Mouse (Mus musculus): ENCODE data around the gene Fkbpl. TPM values are rescaled to one million over a fixed set of nuclear protein-coding genes. Genes with fewer than 3 reads are reported as not detected.

Fkbpl gene
- total and polyA plus RNA-seq, 2 experiments from 2014 or later: 7.1 to 12.3 TPM

DNA sequence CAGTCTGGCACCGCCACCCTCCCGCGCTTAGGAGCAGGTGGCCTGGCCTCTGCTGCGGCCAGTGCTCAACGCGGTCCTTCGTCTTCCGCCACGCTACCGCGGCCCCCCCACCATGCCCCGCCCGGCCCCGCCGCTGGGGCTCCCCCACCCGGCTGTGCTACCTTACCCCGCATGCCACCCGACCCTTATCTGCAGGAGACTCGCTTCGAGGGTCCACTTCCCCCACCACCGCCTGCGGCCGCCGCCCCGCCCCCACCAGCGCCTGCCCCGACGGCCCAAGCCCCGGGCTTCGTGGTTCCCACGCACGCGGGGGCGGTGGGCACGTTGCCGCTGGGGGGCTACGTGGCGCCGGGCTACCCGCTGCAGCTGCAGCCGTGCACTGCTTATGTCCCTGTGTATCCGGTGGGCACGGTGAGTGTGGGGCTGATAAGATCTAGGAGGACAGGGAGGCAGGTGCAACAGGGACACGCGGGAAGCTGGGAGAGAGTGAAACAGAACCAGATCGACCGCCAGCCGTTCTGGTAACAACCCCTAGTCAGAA lies 13.7 kb upstream of the Fkbpl start:
- WGBS: 4% methylated on average over 48 of the region's 48 CpGs
- no peak for DNase-seq (ENCODE audit: low spot score)
- H3K9ac ChIP-seq (replicated peaks; ENCODE audit: low read depth, low read length): peak overlapping the region; percentile 41; the same call in 1 of the 2 replicates

DNA sequence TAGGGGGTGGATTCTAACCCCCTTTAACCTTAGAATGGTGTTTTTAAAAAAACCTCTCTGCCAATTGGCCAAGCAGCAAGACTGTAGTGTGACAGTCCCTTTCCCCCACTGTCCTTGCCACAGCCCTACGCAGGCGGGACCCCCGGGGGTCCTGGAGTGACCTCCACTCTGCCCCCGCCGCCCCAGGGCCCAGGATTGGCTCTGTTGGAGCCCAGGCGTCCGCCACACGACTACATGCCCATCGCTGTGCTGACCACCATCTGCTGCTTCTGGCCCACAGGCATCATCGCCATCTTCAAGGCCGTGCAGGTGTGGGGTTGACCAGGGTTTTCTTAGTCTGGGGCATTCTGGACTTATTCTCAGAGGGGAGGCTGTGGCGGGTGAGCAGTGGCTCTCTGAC lies 12.9 kb upstream of the Fkbpl start:
- H3K4me3 ChIP-seq (ENCODE audit: low read depth, low read length): peak overlapping the region; percentile 35
- no peaks in the 10 kb centered on the region for H3K9me3 ChIP-seq (replicated peaks; ENCODE audit: control insufficient read depth, low read length)
- 8% methylated on average over 12 of the region's 12 CpGs for WGBS
- H3K4me1 ChIP-seq (ENCODE audit: control insufficient read depth, insufficient read depth): peaks cover 10% of the 10 kb centered on the region
- H3K4me2 ChIP-seq (ENCODE audit: low read depth, low read length): peak overlapping the region; percentile 59
- H3K27ac ChIP-seq (ENCODE audit: low read depth): no peak overlapping the region
- H3K27me3 ChIP-seq (ENCODE audit: control insufficient read depth, insufficient read depth, low read length): peaks cover 50% of the 10 kb centered on the region
- TF ChIP-seq CTCF (IDR thresholded peaks at IDR 0.05; ENCODE audit: low read depth) (no peak), EP300 (IDR thresholded peaks at IDR 0.05; ENCODE audit: low read depth) (no peak)
- peak overlapping the region; percentile 22; the same call in 1 of the 2 replicates for H3K9ac ChIP-seq (replicated peaks; ENCODE audit: low read depth, low read length)
- no peak for DNase-seq (ENCODE audit: low spot score)
- H3K36me3 ChIP-seq (replicated peaks; ENCODE audit: control insufficient read depth, insufficient read depth, low read length): no peaks in the 10 kb centered on the region
- no peak for ATAC-seq (ENCODE audit: insufficient read depth, low read depth)

More for the DNA sequence above, 13.7 kb upstream of the Fkbpl start:
- no peak for ATAC-seq (ENCODE audit: insufficient read depth, low read depth)
- H3K4me2 ChIP-seq (ENCODE audit: low read depth, low read length): peak overlapping the region; percentile 59
- H3K36me3 ChIP-seq (replicated peaks; ENCODE audit: control insufficient read depth, insufficient read depth, low read length): no peaks in the 10 kb centered on the region
- peak overlapping the region; percentile 36; the same call in 1 of the 2 replicates for H3K27ac ChIP-seq (ENCODE audit: low read depth)
- H3K4me3 ChIP-seq (ENCODE audit: low read depth, low read length): peak overlapping the region; percentile 37
- TF ChIP-seq CTCF (IDR thresholded peaks at IDR 0.05; ENCODE audit: low read depth) (no peak), EP300 (IDR thresholded peaks at IDR 0.05; ENCODE audit: low read depth) (no peak)
- peaks cover 16% of the 10 kb centered on the region for H3K4me1 ChIP-seq (ENCODE audit: control insufficient read depth, insufficient read depth)
- H3K27me3 ChIP-seq (ENCODE audit: control insufficient read depth, insufficient read depth, low read length): peaks cover 50% of the 10 kb centered on the region
- H3K9me3 ChIP-seq (replicated peaks; ENCODE audit: control insufficient read depth, low read length): no peaks in the 10 kb centered on the region

DNA sequence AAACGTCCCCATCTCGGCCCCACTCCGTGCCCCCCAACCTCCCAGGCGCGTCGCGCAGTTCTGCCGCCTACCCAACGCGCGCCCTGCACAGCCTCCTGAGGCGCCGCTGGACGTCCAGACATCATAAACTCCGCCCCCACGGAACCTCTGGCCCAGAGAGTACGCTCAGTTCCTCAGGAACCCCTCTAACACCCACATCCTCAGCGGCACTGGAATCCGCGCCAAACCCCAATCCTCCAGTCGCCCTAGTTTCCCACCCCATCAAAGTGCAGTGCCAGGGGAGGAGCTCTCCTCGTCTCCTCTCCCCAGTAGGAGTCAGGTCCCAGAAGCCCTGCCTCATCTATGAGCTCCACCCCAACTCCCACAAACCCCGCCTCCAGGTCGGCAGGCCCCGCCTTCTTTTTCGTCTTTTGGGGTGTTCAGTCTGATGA lies 12.3 kb upstream of the Fkbpl start:
- Histone ChIP-seq H3K27me3 (ENCODE audit: control insufficient read depth, insufficient read depth, low read length) (peaks cover 50% of the 10 kb centered on the region), H3K27ac (ENCODE audit: low read depth) (no peak overlapping the region), H3K4me1 (ENCODE audit: control insufficient read depth, insufficient read depth) (peaks cover 10% of the 10 kb centered on the region), H3K4me2 (ENCODE audit: low read depth, low read length) (peak overlapping the region; percentile 59), H3K9ac (replicated peaks; ENCODE audit: low read depth, low read length) (peak overlapping the region; percentile 22; the same call in 1 of the 2 replicates), H3K9me3 (replicated peaks; ENCODE audit: control insufficient read depth, low read length) (no peaks in the 10 kb centered on the region), H3K36me3 (replicated peaks; ENCODE audit: control insufficient read depth, insufficient read depth, low read length) (no peaks in the 10 kb centered on the region), H3K4me3 (ENCODE audit: low read depth, low read length) (peak overlapping the region; percentile 35)
- DNase-seq (ENCODE audit: low spot score) (no peak), ATAC-seq (ENCODE audit: insufficient read depth, low read depth) (0 out of 2 replicates have a peak, but pooled peaks have one; percentile 12)
- TF ChIP-seq EP300 (IDR thresholded peaks at IDR 0.05; ENCODE audit: low read depth): no peak
- TF ChIP-seq CTCF (IDR thresholded peaks at IDR 0.05; ENCODE audit: low read depth): no peak
- WGBS: 2% methylated on average over 26 of the region's 26 CpGs

DNA sequence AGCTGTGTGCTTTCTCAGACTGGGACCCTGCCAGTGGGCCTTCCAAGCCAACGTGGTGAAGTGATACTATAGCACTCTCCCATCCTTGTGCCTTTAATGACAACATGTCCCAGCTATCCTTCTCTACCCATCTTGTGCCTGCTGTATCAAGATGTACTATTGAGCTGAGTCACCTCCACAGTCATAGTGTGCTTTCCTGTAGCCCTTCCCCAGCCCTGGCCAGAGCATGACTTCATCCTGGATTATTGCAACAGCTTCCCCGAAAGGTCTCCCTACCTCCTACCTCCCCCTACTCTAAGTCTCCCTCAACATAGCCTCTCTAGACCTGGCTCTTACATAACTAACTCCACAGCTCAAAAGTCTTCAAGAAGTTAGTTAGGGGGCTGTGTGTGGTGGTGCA lies 8.9 kb upstream of the Fkbpl start:
- DNase-seq (ENCODE audit: low spot score) (no peak), ATAC-seq (ENCODE audit: insufficient read depth, low read depth) (no peak)
- 61% methylated on average over 2 of the region's 2 CpGs for WGBS
- Histone ChIP-seq H3K4me1 (ENCODE audit: control insufficient read depth, insufficient read depth) (no peaks in the 10 kb centered on the region; the same call in 1 of the 2 replicates), H3K4me3 (ENCODE audit: low read depth, low read length) (no peak overlapping the region), H3K27ac (ENCODE audit: low read depth) (no peak overlapping the region), H3K4me2 (ENCODE audit: low read depth, low read length) (no peak overlapping the region), H3K27me3 (ENCODE audit: control insufficient read depth, insufficient read depth, low read length) (peaks cover 32% of the 10 kb centered on the region), H3K9me3 (replicated peaks; ENCODE audit: control insufficient read depth, low read length) (no peaks in the 10 kb centered on the region), H3K36me3 (replicated peaks; ENCODE audit: control insufficient read depth, insufficient read depth, low read length) (no peaks in the 10 kb centered on the region), H3K9ac (replicated peaks; ENCODE audit: low read depth, low read length) (no peak overlapping the region)
- TF ChIP-seq CTCF (IDR thresholded peaks at IDR 0.05; ENCODE audit: low read depth): no peak
- TF ChIP-seq EP300 (IDR thresholded peaks at IDR 0.05; ENCODE audit: low read depth): no peak

DNA sequence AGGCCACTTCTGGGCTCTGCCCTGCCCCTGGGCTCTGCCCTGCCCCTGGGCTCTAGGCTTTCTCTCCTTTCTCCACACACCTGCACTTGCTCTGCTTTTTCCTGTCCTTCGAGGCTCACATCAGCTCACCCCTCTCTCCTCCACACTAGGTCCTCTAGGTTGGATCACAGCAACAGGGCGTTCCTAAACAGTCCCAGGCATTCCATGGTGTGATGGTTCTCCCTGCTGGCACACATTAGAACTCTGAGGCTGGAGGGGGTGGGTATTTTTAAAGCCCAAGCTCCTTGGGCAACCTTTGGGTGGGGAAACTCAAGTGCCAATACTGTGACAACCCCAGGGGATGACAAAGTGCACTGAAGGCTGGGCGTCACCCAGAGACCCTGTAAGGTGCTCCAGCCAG lies 7.1 kb upstream of the Fkbpl start:
- Histone ChIP-seq H3K4me1 (ENCODE audit: control insufficient read depth, insufficient read depth) (no peaks in the 10 kb centered on the region; the same call in 1 of the 2 replicates), H3K4me2 (ENCODE audit: low read depth, low read length) (no peak overlapping the region), H3K36me3 (replicated peaks; ENCODE audit: control insufficient read depth, insufficient read depth, low read length) (no peaks in the 10 kb centered on the region), H3K9ac (replicated peaks; ENCODE audit: low read depth, low read length) (no peak overlapping the region), H3K27ac (ENCODE audit: low read depth) (no peak overlapping the region), H3K27me3 (ENCODE audit: control insufficient read depth, insufficient read depth, low read length) (peaks cover 14% of the 10 kb centered on the region), H3K9me3 (replicated peaks; ENCODE audit: control insufficient read depth, low read length) (no peaks in the 10 kb centered on the region), H3K4me3 (ENCODE audit: low read depth, low read length) (no peak overlapping the region)
- ATAC-seq (ENCODE audit: insufficient read depth, low read depth): no peak
- no peak for TF ChIP-seq CTCF (IDR thresholded peaks at IDR 0.05; ENCODE audit: low read depth)
- no peak for TF ChIP-seq EP300 (IDR thresholded peaks at IDR 0.05; ENCODE audit: low read depth)
- no peak for DNase-seq (ENCODE audit: low spot score)
- 56% methylated on average over 3 of the region's 3 CpGs for WGBS
